Mouse (Mus musculus): ENCODE results near the gene Hpse. TPM values are rescaled to one million over a fixed set of nuclear protein-coding genes. Genes with fewer than 3 reads are reported as not detected.
A peak's percentile ranks its signal among the peaks of the same experiment; 100 is the strongest.

Hpse gene
- polyA plus RNA-seq (2016; fragmentation: Nextera tagmentation; extraction: Ambion mirVana): 0.67 and 1.7 TPM in 2 replicates

DNA sequence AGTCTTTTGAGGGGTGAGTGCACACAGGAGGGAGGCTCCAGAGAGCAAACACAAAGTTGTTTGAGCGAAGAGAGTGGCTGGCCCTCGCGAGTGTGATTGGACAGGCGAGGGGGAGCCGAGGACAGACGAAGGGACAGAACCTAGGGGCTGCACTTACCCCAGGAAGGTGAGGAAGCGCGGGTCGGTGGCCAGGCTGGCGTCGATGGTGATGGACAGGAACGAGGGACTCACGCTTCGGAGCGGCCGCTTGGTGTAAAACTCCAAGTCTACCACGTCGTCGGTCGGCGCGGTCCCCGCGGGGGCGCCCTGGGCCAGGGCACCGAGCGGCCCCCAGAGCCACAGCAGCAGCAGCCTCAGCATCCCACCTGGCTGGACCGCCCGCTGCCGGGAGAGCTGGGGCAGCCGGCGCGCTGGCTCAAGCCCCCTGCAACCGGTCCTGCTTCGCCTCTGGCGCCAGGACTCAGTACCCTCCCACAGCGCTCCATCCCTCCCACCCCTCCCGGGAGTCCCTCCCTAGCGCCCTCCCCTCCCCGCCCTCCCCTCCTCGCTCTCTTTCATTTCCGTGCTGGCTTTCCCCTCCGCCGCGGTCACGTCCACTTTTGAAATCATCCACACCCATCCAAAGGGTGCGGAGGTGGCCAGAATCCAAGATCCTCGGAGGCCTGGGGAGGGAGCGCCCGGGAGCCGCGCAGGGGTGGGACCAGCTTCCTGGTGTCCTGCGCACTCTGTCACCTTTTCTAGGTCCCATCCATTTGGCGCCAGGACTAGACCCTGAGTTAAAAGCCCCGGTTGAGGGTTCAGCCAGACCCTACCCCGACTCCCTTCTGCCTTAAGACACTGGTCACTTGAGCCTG lies at the start of gene Hpse:
Gene Hpse (minus strand): TSS at position 482 of the 854 bp plus-strand sequence.
- WGBS: under 1% methylated on average over 47 of the region's 56 CpGs
- H3K27me3 ChIP-seq (ENCODE audit: insufficient read depth, poor library complexity, severe bottlenecking): peaks cover 40% of the 10 kb centered on the region
- H3K36me3 ChIP-seq: no peaks in the 10 kb centered on the region
- DNase-seq (ENCODE audit: low spot score): no peak
- peak within 1 kb of the TSS; percentile 64 for H3K4me3 ChIP-seq
- no peaks in the 10 kb centered on the region for H3K9me3 ChIP-seq
- H3K27ac ChIP-seq: 0 out of 2 replicates have a peak within 1 kb of the TSS, but pooled peaks have one; percentile 12
- H3K4me1 ChIP-seq: peaks cover 9% of the 10 kb centered on the region; the same call in 1 of the 2 replicates

DNA sequence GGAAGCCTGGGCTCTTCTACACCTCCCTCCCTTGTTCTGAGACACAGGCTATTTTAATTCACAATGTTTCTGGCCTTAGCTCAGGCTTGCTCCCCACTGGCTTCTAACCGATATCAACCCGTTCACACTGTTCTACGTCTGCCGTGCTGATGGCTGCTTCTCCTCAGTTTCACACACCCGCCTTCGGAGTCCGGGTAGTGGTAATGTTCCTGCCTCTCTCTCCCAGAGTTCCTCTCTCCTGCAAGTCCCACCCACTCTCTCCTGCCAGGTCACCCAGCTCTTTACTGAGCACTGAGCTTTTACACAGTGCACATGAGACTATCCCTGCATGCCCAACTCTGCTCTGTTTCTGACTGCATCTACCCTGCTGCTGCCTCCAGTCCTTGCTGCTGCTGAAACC lies 46.5 kb upstream of the Hpse start:
- Histone ChIP-seq H3K9me3 (no peaks in the 10 kb centered on the region), H3K27me3 (ENCODE audit: insufficient read depth, poor library complexity, severe bottlenecking) (no peaks in the 10 kb centered on the region), H3K4me3 (no peak overlapping the region), H3K36me3 (peaks cover 91% of the 10 kb centered on the region), H3K4me1 (no peaks in the 10 kb centered on the region), H3K27ac (no peak overlapping the region)
- no peak for DNase-seq (ENCODE audit: low spot score)
- 91% methylated on average over 7 of the region's 7 CpGs for WGBS

DNA sequence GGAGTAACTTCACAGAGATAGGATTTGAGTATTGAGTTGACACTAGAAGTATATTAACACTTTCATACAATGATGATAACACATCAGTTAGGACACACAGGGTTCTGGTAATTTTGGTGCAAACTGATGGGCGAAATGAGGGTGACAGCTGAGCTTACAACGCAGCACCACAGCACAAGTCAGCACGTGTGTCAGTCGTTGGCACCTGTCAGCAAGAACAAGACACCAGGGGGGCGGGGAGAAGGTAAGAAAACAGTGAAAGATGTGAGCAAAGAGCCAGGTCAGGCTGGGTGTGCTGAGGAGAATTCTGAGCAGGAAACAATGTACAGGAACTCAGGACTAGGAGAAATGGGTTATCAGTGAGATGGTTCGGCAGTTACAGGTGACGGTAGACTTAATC lies 42.2 kb upstream of the Hpse start:
- no peaks in the 10 kb centered on the region for H3K27me3 ChIP-seq (ENCODE audit: insufficient read depth, poor library complexity, severe bottlenecking)
- H3K4me1 ChIP-seq: no peaks in the 10 kb centered on the region
- H3K36me3 ChIP-seq: peaks cover 54% of the 10 kb centered on the region
- DNase-seq (ENCODE audit: low spot score): no peak
- WGBS: 88% methylated on average over 7 of the region's 7 CpGs
- no peak overlapping the region for H3K27ac ChIP-seq
- H3K9me3 ChIP-seq: no peaks in the 10 kb centered on the region
- no peak overlapping the region for H3K4me3 ChIP-seq

DNA sequence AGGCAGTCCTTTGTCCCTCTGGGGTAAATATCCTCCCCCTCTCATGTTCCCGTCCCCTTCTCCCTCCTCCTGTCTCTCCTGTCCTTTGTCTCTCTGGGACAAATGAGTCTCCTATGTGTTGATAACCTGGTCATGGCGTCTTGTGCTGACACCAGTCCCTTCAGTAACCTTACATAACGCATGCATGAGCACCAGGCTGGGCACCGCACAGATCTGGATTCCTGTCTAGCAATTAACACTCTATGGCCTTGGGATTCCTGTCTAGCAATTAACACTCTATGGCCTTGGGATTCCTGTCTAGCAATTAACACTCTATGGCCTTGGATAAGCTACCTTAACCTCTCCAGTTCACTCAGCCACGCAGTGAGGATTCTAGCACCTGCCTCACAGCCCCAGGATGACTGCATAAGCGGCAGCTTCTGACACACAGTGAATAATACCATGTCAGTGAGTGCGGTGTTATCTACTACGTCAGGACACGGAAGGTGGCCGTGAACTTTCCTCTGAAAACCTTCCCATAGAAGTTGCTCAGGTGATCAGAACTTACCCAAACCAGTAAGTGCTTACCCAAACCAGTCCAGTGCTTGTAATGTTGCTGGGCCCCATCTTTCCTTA lies 40.6 kb upstream of the Hpse start:
- Histone ChIP-seq H3K4me1 (no peaks in the 10 kb centered on the region), H3K27ac (no peak overlapping the region), H3K9me3 (no peaks in the 10 kb centered on the region), H3K36me3 (peaks cover 39% of the 10 kb centered on the region), H3K27me3 (ENCODE audit: insufficient read depth, poor library complexity, severe bottlenecking) (no peaks in the 10 kb centered on the region), H3K4me3 (no peak overlapping the region)
- 83% methylated on average over 10 of the region's 10 CpGs for WGBS
- DNase-seq (ENCODE audit: low spot score): no peak

- 89% methylated on average over 5 of the region's 5 CpGs for WGBS
- Histone ChIP-seq H3K4me3 (no peak overlapping the region), H3K4me1 (no peaks in the 10 kb centered on the region), H3K36me3 (peaks cover 18% of the 10 kb centered on the region), H3K9me3 (no peaks in the 10 kb centered on the region), H3K27ac (no peak overlapping the region), H3K27me3 (ENCODE audit: insufficient read depth, poor library complexity, severe bottlenecking) (no peaks in the 10 kb centered on the region)
- no peak for DNase-seq (ENCODE audit: low spot score)
Measured at GRCm38 (mm10) chr5:100758121-100758520, 38.6 kb upstream of the Hpse start.

DNA sequence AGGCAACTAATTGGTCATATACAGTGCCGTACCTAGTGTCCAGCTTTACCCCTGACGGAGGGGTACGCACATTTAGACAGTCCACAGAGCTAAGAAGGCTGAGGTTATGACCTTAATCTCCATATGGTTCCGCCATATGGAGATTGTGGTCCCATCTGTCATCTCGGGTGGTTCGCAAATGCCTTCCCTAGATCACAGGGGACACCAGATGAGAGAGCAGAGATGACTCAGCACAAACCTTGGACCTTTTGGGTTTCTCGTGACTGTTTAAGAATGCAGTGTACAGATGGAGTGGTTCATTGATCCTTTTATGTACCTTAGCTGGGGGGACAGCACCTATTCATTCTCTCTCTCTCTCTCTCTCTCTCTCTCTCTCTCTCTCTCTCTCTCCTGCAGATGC lies 33.9 kb upstream of the Hpse start:
- 0 out of 2 replicates have a peak, but pooled peaks cover 4% of the 10 kb centered on the region for H3K4me1 ChIP-seq
- no peak overlapping the region for H3K4me3 ChIP-seq
- 78% methylated on average over 7 of the region's 7 CpGs for WGBS
- no peaks in the 10 kb centered on the region for H3K27me3 ChIP-seq (ENCODE audit: insufficient read depth, poor library complexity, severe bottlenecking)
- H3K36me3 ChIP-seq: no peaks in the 10 kb centered on the region
- no peak for DNase-seq (ENCODE audit: low spot score)
- H3K9me3 ChIP-seq: no peaks in the 10 kb centered on the region
- H3K27ac ChIP-seq: no peak overlapping the region

DNA sequence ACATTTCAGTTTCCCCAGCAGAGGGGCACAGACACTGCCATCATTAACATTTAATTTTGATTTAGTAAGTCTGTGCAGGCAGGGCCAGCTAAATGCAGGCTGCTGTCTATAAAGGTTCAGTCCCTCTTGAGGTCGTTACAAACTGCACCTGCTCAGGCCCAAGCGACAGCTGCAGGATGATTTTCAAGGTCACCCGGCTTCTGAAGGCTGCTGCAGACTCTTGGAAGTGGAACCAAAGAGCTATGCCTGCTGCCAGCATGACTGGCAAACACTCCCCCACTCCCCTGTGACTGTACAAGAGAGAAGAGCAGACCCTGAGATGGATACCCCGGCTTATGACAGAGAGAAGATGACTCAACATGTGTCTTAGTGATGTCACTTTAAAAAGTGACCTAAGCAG lies 32.1 kb upstream of the Hpse start:
- Histone ChIP-seq H3K4me1 (0 out of 2 replicates have a peak, but pooled peaks cover 4% of the 10 kb centered on the region), H3K4me3 (no peak overlapping the region), H3K27ac (no peak overlapping the region), H3K27me3 (ENCODE audit: insufficient read depth, poor library complexity, severe bottlenecking) (no peaks in the 10 kb centered on the region), H3K36me3 (no peaks in the 10 kb centered on the region), H3K9me3 (no peaks in the 10 kb centered on the region)
- WGBS: 67% methylated on average over 4 of the region's 4 CpGs
- no peak for DNase-seq (ENCODE audit: low spot score)

DNA sequence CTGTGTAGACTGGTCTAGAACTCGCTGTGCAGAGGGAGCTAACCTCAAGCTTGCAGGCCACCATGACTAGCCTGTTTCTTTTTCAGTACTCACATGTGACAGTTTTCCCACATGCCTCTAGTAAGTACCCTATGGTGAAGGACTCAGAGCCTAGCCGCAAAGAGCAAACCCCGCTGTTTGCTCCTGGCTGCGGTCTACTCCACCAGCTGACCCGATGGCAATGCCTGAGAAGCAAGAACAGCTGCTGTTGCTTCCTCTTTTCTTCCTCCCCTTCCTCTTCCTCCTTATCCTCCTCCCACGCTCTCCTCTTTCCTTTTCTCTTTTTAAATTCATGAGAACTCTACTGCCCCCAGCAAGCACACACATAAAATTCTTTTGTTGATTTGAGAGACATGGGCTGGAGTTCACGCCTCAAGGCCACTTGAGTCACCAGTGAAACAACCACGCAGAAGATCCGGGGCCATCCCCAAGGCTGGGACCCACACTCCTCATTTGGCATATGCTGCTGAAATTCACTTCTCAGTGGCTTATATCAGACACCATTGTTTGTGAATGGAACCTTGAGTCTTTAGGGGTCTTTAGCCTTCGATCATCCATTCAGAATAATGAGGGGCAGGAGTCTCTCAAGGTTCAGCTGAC lies 31.2 kb upstream of the Hpse start:
- no peaks in the 10 kb centered on the region for H3K9me3 ChIP-seq
- no peak overlapping the region for H3K27ac ChIP-seq
- no peaks in the 10 kb centered on the region for H3K27me3 ChIP-seq (ENCODE audit: insufficient read depth, poor library complexity, severe bottlenecking)
- no peak for DNase-seq (ENCODE audit: low spot score)
- 84% methylated on average over 10 of the region's 10 CpGs for WGBS
- H3K4me3 ChIP-seq: no peak overlapping the region
- 0 out of 2 replicates have a peak, but pooled peaks cover 4% of the 10 kb centered on the region for H3K4me1 ChIP-seq
- no peaks in the 10 kb centered on the region for H3K36me3 ChIP-seq

DNA sequence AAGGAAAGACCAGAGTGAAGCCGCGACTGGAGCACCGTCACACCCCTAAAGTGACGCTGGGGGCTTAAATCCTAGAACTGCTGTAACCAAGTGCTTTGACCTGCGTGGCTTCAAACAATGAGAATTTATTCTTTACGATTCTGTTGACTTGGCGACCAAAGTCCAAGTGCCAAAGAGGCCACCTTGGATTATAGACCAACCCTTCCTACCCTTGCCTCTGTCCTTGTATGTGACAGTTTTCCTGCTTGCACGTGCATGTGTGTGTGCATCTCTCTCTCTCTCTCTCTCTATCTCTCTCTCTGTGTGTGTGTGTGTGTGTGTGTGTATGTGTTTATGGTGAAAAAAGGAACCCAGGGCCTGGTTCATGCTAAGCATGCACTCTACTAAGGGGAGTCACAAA lies 19.3 kb upstream of the Hpse start:
- Histone ChIP-seq H3K27me3 (ENCODE audit: insufficient read depth, poor library complexity, severe bottlenecking) (no peaks in the 10 kb centered on the region), H3K36me3 (no peaks in the 10 kb centered on the region), H3K27ac (no peak overlapping the region), H3K9me3 (peaks cover 10% of the 10 kb centered on the region; the same call in 1 of the 2 replicates), H3K4me3 (no peak overlapping the region), H3K4me1 (no peaks in the 10 kb centered on the region)
- 81% methylated on average over 8 of the region's 8 CpGs for WGBS
- DNase-seq (ENCODE audit: low spot score): no peak

GRCm38 (mm10) chr5:100736919-100737318 lies 17.4 kb upstream of the Hpse start:
- H3K4me1 ChIP-seq: no peaks in the 10 kb centered on the region
- no peak overlapping the region for H3K4me3 ChIP-seq
- no peak overlapping the region for H3K27ac ChIP-seq
- H3K36me3 ChIP-seq: no peaks in the 10 kb centered on the region
- peaks cover 10% of the 10 kb centered on the region; the same call in 1 of the 2 replicates for H3K9me3 ChIP-seq
- 64% methylated on average over 8 of the region's 8 CpGs for WGBS
- H3K27me3 ChIP-seq (ENCODE audit: insufficient read depth, poor library complexity, severe bottlenecking): no peaks in the 10 kb centered on the region
- DNase-seq (ENCODE audit: low spot score): no peak

DNA sequence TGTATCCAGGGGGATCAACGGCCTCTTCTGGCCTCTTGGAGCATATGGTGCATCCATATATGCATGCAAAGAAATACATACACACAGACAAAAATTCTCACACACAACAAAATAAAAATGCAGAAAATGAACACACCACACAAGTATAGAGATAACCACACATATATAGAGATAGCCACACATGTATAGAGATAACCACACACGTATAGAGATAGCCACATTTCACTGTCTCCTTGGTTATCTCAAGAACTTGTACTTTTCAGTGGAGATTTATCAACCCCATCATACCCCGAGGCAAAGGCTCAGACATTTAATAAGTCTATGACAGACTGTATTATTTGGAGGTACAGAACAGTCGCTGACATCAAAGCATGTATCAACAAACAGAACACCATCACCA lies 15.0 kb upstream of the Hpse start:
- Histone ChIP-seq H3K27ac (no peak overlapping the region), H3K36me3 (no peaks in the 10 kb centered on the region), H3K27me3 (ENCODE audit: insufficient read depth, poor library complexity, severe bottlenecking) (no peaks in the 10 kb centered on the region), H3K4me1 (no peaks in the 10 kb centered on the region), H3K9me3 (peaks cover 3% of the 10 kb centered on the region; the same call in 1 of the 2 replicates), H3K4me3 (no peak overlapping the region)
- no peak for DNase-seq (ENCODE audit: low spot score)
- 77% methylated on average over 4 of the region's 4 CpGs for WGBS

DNA sequence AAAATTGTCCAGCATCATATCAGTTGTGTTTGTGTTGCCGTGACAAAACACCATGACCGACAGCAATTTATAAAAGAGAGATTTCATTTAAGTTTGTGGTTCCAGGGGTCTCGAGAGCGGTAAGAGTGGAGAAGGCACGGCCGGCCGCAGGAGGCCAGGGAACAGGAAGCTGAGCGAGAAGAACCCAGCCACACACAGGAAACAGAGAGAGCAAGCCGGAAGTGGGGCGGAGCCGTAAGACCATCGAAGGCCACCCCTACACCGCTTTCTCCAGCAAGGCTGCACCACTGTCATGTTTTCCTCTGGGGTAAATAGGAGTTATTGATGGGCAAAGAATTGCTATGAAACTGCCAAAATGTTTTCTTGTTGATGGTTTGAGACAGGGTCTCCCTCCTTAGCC lies 9.2 kb upstream of the Hpse start:
- Histone ChIP-seq H3K9me3 (no peaks in the 10 kb centered on the region), H3K4me3 (no peak overlapping the region), H3K27me3 (ENCODE audit: insufficient read depth, poor library complexity, severe bottlenecking) (no peaks in the 10 kb centered on the region), H3K4me1 (no peaks in the 10 kb centered on the region), H3K36me3 (no peaks in the 10 kb centered on the region), H3K27ac (no peak overlapping the region)
- 77% methylated on average over 13 of the region's 13 CpGs for WGBS
- no peak for DNase-seq (ENCODE audit: low spot score)

GRCm38 (mm10) chr5:100726001-100726400 lies 6.5 kb upstream of the Hpse start:
- 0 out of 2 replicates have a peak, but pooled peaks cover 7% of the 10 kb centered on the region for H3K27me3 ChIP-seq (ENCODE audit: insufficient read depth, poor library complexity, severe bottlenecking)
- 74% methylated on average over 4 of the region's 4 CpGs for WGBS
- no peaks in the 10 kb centered on the region for H3K9me3 ChIP-seq
- no peak overlapping the region for H3K4me3 ChIP-seq
- no peak overlapping the region for H3K27ac ChIP-seq
- no peaks in the 10 kb centered on the region for H3K36me3 ChIP-seq
- DNase-seq (ENCODE audit: low spot score): no peak
- no peaks in the 10 kb centered on the region for H3K4me1 ChIP-seq
